ENCODE assay signal across 8 mouse cellular contexts in the genomic region with DNA sequence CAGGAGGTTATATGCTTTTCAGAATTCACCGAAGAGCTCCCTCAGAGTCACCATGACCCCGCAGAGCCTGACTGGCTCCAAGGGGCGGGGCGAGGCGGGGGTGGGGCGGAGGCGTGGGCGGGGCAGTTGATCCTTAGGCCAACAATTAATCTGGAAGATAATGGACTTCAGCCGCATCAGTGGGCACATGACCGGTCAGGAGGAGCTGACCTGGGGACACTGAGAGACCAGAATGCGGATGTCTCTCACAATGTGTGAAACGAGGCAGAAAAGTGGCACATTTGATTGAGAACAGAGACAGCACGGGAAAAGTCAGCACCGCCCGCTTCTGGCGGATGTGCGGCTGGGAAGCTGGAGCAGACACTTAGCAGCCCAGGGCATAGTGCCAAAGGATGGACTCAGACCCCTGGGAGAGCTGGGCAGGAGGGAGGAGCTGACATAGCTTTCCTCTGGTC.
DNase-seq lines count a peak whose midpoint lies in the region; ATAC-seq lines count a peak whose summit lies in the region.

No protein-coding gene starts in this region.

- H3K9me3 ChIP-seq in embryonic facial prominence, embryonic 13.5 days: no peaks in the 10 kb centered on the region
- no peaks in the 10 kb centered on the region for H3K9me3 ChIP-seq in hindbrain, embryonic 16.5 days (ENCODE audit: control insufficient read depth, low read length)
- no peaks in the 10 kb centered on the region for H3K9me3 ChIP-seq in liver, embryonic 11.5 days (ENCODE audit: control insufficient read depth, low read length)
- no peaks in the 10 kb centered on the region for H3K9me3 ChIP-seq in neural tube, embryonic 12.5 days

- 0 out of 2 replicates have a peak overlapping the region, but pooled peaks have one; percentile 17 for H3K9ac ChIP-seq in embryonic facial prominence, embryonic 13.5 days
- 0 out of 2 replicates have a peak overlapping the region, but pooled peaks have one; percentile 47 for H3K9ac ChIP-seq in hindbrain, embryonic 16.5 days (ENCODE audit: low read depth, low read length)
- no peak overlapping the region for H3K9ac ChIP-seq in liver, embryonic 11.5 days (ENCODE audit: low read depth, low read length)
- H3K9ac ChIP-seq in neural tube, embryonic 12.5 days: no peak overlapping the region

- peak overlapping the region; percentile 59 for H3K4me2 ChIP-seq in embryonic facial prominence, embryonic 13.5 days
- peak overlapping the region; percentile 59 for H3K4me2 ChIP-seq in hindbrain, embryonic 16.5 days (ENCODE audit: low read length)
- H3K4me2 ChIP-seq in liver, embryonic 11.5 days: peak overlapping the region; percentile 22
- peak overlapping the region; percentile 58 for H3K4me2 ChIP-seq in neural tube, embryonic 12.5 days (replicated peaks)

- no peak overlapping the region for H3K27ac ChIP-seq in embryonic facial prominence, embryonic 13.5 days
- no peak overlapping the region for H3K27ac ChIP-seq in hindbrain, embryonic 16.5 days (ENCODE audit: low read depth, low read length)
- H3K27ac ChIP-seq in liver, embryonic 11.5 days (ENCODE audit: low read depth, low read length): no peak overlapping the region
- no peak overlapping the region for H3K27ac ChIP-seq in neural tube, embryonic 12.5 days

- peak; percentile 4 to 9 for DNase-seq in heart, adult 18-20 months
- no peak for DNase-seq in heart, postnatal 25 days (ENCODE audit: low spot score)
- DNase-seq in liver, embryonic 11.5 days (ENCODE audit: low spot score): no peak
- DNase-seq in spleen, postnatal 36 days (ENCODE audit: low spot score in 2 of 2): no peak
- DNase-seq in urinary bladder, postnatal 4 days (ENCODE audit: low spot score in 2 of 2): no peak

- H3K4me1 ChIP-seq in embryonic facial prominence, embryonic 13.5 days: peaks cover 18% of the 10 kb centered on the region; the same call in 1 of the 2 replicates
- peaks cover 7% of the 10 kb centered on the region for H3K4me1 ChIP-seq in hindbrain, embryonic 16.5 days (ENCODE audit: control insufficient read depth, insufficient read depth, low read depth, low read length)
- H3K4me1 ChIP-seq in liver, embryonic 11.5 days (replicated peaks; ENCODE audit: control insufficient read depth, insufficient read depth, low read length): no peaks in the 10 kb centered on the region
- peaks cover 8% of the 10 kb centered on the region for H3K4me1 ChIP-seq in neural tube, embryonic 12.5 days

- intact Hi-C loops in heart, postnatal 25 days (cut with DNase I): no loop called here

- peak overlapping the region; percentile 34 for H3K4me3 ChIP-seq in embryonic facial prominence, embryonic 13.5 days
- peak overlapping the region; percentile 19 for H3K4me3 ChIP-seq in hindbrain, embryonic 16.5 days (ENCODE audit: low read length)
- H3K4me3 ChIP-seq in liver, embryonic 11.5 days (ENCODE audit: low read depth, low read length): no peak overlapping the region
- H3K4me3 ChIP-seq in neural tube, embryonic 12.5 days: peak overlapping the region; percentile 25; the same call in 1 of the 2 replicates

- H3K27me3 ChIP-seq in embryonic facial prominence, embryonic 13.5 days: no peaks in the 10 kb centered on the region
- no peaks in the 10 kb centered on the region; the same call in 1 of the 2 replicates for H3K27me3 ChIP-seq in hindbrain, embryonic 16.5 days (replicated peaks; ENCODE audit: control insufficient read depth, insufficient read depth, low read length)
- H3K27me3 ChIP-seq in liver, embryonic 11.5 days (replicated peaks; ENCODE audit: control insufficient read depth, insufficient read depth, low read length): no peaks in the 10 kb centered on the region
- H3K27me3 ChIP-seq in neural tube, embryonic 12.5 days (replicated peaks): peaks cover 19% of the 10 kb centered on the region

- no peak for ATAC-seq in embryonic facial prominence, embryonic 13.5 days (ENCODE audit: insufficient number of reproducible peaks, insufficient read depth, low FRiP score, low TSS enrichment, low read depth)
- peak; percentile 65 for ATAC-seq in hindbrain, embryonic 16.5 days
- ATAC-seq in liver, embryonic 11.5 days (replicated peaks; ENCODE audit: low FRiP score): no peak
- ATAC-seq in neural tube, embryonic 12.5 days (ENCODE audit: low FRiP score, low read depth): peak; percentile 48; the same call in 1 of the 2 replicates

- whole genome bisulfite sequencing in embryonic facial prominence, embryonic 13.5 days: 7% methylated on average over 17 of the region's 17 CpGs
- WGBS in hindbrain, embryonic 16.5 days: 4% methylated on average over 17 of the region's 17 CpGs
- 22% methylated on average over 17 of the region's 17 CpGs for WGBS in liver, embryonic 11.5 days
- WGBS in neural tube, embryonic 12.5 days: 5% methylated on average over 17 of the region's 17 CpGs

- no peaks in the 10 kb centered on the region for H3K36me3 ChIP-seq in embryonic facial prominence, embryonic 13.5 days
- no peaks in the 10 kb centered on the region for H3K36me3 ChIP-seq in hindbrain, embryonic 16.5 days (ENCODE audit: control insufficient read depth, insufficient read depth, low read length)
- no peaks in the 10 kb centered on the region for H3K36me3 ChIP-seq in liver, embryonic 11.5 days (ENCODE audit: control insufficient read depth, insufficient read depth, low read length)
- no peaks in the 10 kb centered on the region for H3K36me3 ChIP-seq in neural tube, embryonic 12.5 days

Comparison
In these comparisons a context has a peak if more than half of its experiments do, and no peak if none do; other contexts are left out.
1. DNase-seq: peak in heart, adult 18-20 months (2 of 2); none in heart, postnatal 25 days (single experiment), liver, embryonic 11.5 days (single experiment), spleen, postnatal 36 days (0 of 2) and urinary bladder, postnatal 4 days (0 of 2).
2. ATAC-seq: peak in hindbrain, embryonic 16.5 days (single experiment) and neural tube, embryonic 12.5 days (single experiment); none in embryonic facial prominence, embryonic 13.5 days (single experiment) and liver, embryonic 11.5 days (single experiment).
3. H3K9ac ChIP-seq: peak in embryonic facial prominence, embryonic 13.5 days (single experiment) and hindbrain, embryonic 16.5 days (single experiment); none in liver, embryonic 11.5 days (single experiment) and neural tube, embryonic 12.5 days (single experiment).
4. Peak in every context shown above with its lines, with median percentiles within 50 percentile points of each other: H3K4me2 ChIP-seq.